Mouse (Mus musculus): ENCODE data around the gene Dleu7.

DNA sequence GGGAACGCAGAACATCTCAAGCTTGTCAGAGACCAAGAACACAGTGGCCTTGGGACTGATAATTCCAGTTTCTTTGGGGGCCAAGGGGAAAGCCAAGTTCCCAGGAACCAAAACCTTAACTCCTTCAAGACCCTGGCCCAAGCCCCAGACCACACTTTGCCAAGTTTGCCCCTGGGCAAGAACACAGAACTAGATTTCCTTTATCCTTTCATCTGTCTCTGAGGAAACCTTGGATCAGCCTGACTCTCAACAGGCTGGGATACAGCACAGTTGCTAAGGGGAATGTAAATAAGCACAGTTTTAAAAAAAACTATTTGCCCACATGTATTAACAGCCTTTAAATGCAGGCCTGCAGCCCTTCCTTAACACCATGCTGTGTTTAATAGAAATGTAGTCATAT is 14.7 kb upstream of the Dleu7 start:
- no peak for TF ChIP-seq CTCF (IDR thresholded peaks at IDR 0.05)
- TF ChIP-seq EP300 (IDR thresholded peaks at IDR 0.05; ENCODE audit: insufficient read depth, low read depth, low read length) = no peak

Measured in heart, adult 2 months (tissue).